Mouse (Mus musculus): ENCODE measurements at regions not wholly inside any gene's neighbourhood (a gene's known extent, or its start where the extent isn't known, plus 50 kb on each side); places are given as distances from the start of the nearest gene placed in this dataset.

DNA sequence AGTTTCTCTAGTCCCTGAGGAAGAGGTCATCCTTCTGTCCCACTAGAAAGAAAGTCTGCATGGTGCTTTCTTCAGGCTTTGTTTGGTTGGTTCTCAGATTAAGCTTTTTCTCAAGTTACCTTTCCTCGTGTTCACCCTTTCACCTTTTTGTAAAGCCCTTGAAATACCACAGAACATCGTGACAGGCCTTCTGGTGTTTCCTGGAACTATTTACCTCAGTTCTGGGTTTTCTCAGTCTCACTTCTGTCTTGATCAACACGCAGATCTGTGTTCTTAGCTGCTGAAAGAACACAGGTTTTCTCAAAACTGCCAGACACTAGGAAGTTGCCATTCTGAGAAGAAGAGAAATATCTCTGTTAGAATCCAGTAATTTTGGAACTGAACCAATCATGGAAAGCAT lies 255.8 kb downstream of the Nfkbiz start:
- no peak for TF ChIP-seq CTCF (IDR thresholded peaks at IDR 0.05; ENCODE audit: insufficient read depth, low read depth, low read length)
- TF ChIP-seq POLR2A (IDR thresholded peaks at IDR 0.05; ENCODE audit: insufficient read depth, low read depth, low read length) = no peak

Measured in olfactory bulb, adult 2 months (tissue).